Mouse (Mus musculus): Measurements from ENCODE around the gene Cry2. TPM values are rescaled to one million over a fixed set of nuclear protein-coding genes. Genes with fewer than 3 reads are reported as not detected.

Gene Cry2
- polyA plus RNA-seq, 1 experiment from 2014 or later: 51.4 TPM

- Histone ChIP-seq H3K4me3 (ENCODE audit: low read length) (no peak overlapping the region), H3K36me3 (ENCODE audit: control insufficient read depth, insufficient read depth, low read length) (no peaks in the 10 kb centered on the region), H3K4me1 (ENCODE audit: control insufficient read depth, insufficient read depth, low read depth, low read length) (0 out of 2 replicates have a peak, but pooled peaks cover 3% of the 10 kb centered on the region), H3K4me2 (ENCODE audit: low read length) (no peak overlapping the region), H3K27me3 (replicated peaks; ENCODE audit: control insufficient read depth, insufficient read depth, low read length) (no peaks in the 10 kb centered on the region), H3K9ac (ENCODE audit: low read depth, low read length) (no peak overlapping the region), H3K9me3 (ENCODE audit: control insufficient read depth, low read length) (no peaks in the 10 kb centered on the region), H3K27ac (ENCODE audit: low read depth, low read length) (no peak overlapping the region)
- WGBS: 82% methylated on average over 3 of the region's 3 CpGs
- ATAC-seq: no peak
These were observed 30.8 kb upstream of the Cry2 start for GRCm38 (mm10) chr2:92464690-92465089.

- no peak for ATAC-seq
- peaks cover 32% of the 10 kb centered on the region for H3K4me1 ChIP-seq (ENCODE audit: control insufficient read depth, insufficient read depth, low read depth, low read length)
- H3K36me3 ChIP-seq (ENCODE audit: control insufficient read depth, insufficient read depth, low read length): no peaks in the 10 kb centered on the region
- no peaks in the 10 kb centered on the region for H3K27me3 ChIP-seq (replicated peaks; ENCODE audit: control insufficient read depth, insufficient read depth, low read length)
- H3K9ac ChIP-seq (ENCODE audit: low read depth, low read length): no peak overlapping the region
- no peaks in the 10 kb centered on the region for H3K9me3 ChIP-seq (ENCODE audit: control insufficient read depth, low read length)
- no peak overlapping the region for H3K27ac ChIP-seq (ENCODE audit: low read depth, low read length)
- no peak overlapping the region for H3K4me3 ChIP-seq (ENCODE audit: low read length)
- WGBS: 86% methylated on average over 1 of the region's 1 CpGs
- no peak overlapping the region for H3K4me2 ChIP-seq (ENCODE audit: low read length)
These were observed 27.4 kb upstream of the Cry2 start for GRCm38 (mm10) chr2:92461215-92461614.

GRCm38 (mm10) chr2:92459921-92460707 lies 26.3 kb upstream of the Cry2 start, which contains the start of gene Slc35c1:
Slc35c1 (minus strand) TSS chr2:92460538.
- WGBS: under 1% methylated on average over 34 of the region's 34 CpGs
- Histone ChIP-seq H3K4me3 (ENCODE audit: low read length) (peak within 1 kb of the TSS; percentile 54), H3K4me2 (ENCODE audit: low read length) (peak within 1 kb of the TSS; percentile 95), H3K9ac (ENCODE audit: low read depth, low read length) (peak within 1 kb of the TSS; percentile 54), H3K36me3 (ENCODE audit: control insufficient read depth, insufficient read depth, low read length) (no peaks in the 10 kb centered on the region), H3K27me3 (replicated peaks; ENCODE audit: control insufficient read depth, insufficient read depth, low read length) (no peaks in the 10 kb centered on the region), H3K9me3 (ENCODE audit: control insufficient read depth, low read length) (no peaks in the 10 kb centered on the region), H3K4me1 (ENCODE audit: control insufficient read depth, insufficient read depth, low read depth, low read length) (peaks cover 41% of the 10 kb centered on the region), H3K27ac (ENCODE audit: low read depth, low read length) (peak within 1 kb of the TSS; percentile 24)
- ATAC-seq: peak; percentile 55; the same call in 1 of the 2 replicates

- H3K27me3 ChIP-seq (replicated peaks; ENCODE audit: control insufficient read depth, insufficient read depth, low read length): no peaks in the 10 kb centered on the region
- peak overlapping the region; percentile 54 for H3K4me3 ChIP-seq (ENCODE audit: low read length)
- H3K9ac ChIP-seq (ENCODE audit: low read depth, low read length): peak overlapping the region; percentile 54
- under 1% methylated on average over 41 of the region's 55 CpGs for WGBS
- peak overlapping the region; percentile 95 for H3K4me2 ChIP-seq (ENCODE audit: low read length)
- H3K27ac ChIP-seq (ENCODE audit: low read depth, low read length): peak overlapping the region; percentile 24
- 0 out of 2 replicates have a peak, but pooled peaks cover 3% of the 10 kb centered on the region for H3K36me3 ChIP-seq (ENCODE audit: control insufficient read depth, insufficient read depth, low read length)
- ATAC-seq: peak; percentile 90
- peaks cover 41% of the 10 kb centered on the region for H3K4me1 ChIP-seq (ENCODE audit: control insufficient read depth, insufficient read depth, low read depth, low read length)
- no peaks in the 10 kb centered on the region for H3K9me3 ChIP-seq (ENCODE audit: control insufficient read depth, low read length)
These were observed 25.5 kb upstream of the Cry2 start for GRCm38 (mm10) chr2:92459141-92459920.

- H3K4me2 ChIP-seq (ENCODE audit: low read length): peak overlapping the region; percentile 95
- H3K27me3 ChIP-seq (replicated peaks; ENCODE audit: control insufficient read depth, insufficient read depth, low read length): no peaks in the 10 kb centered on the region
- H3K36me3 ChIP-seq (ENCODE audit: control insufficient read depth, insufficient read depth, low read length): 0 out of 2 replicates have a peak, but pooled peaks cover 6% of the 10 kb centered on the region
- 64% methylated on average over 13 of the region's 13 CpGs for WGBS
- peak overlapping the region; percentile 54 for H3K4me3 ChIP-seq (ENCODE audit: low read length)
- no peaks in the 10 kb centered on the region for H3K9me3 ChIP-seq (ENCODE audit: control insufficient read depth, low read length)
- no peak overlapping the region for H3K27ac ChIP-seq (ENCODE audit: low read depth, low read length)
- ATAC-seq: no peak
- H3K9ac ChIP-seq (ENCODE audit: low read depth, low read length): peak overlapping the region; percentile 54
- H3K4me1 ChIP-seq (ENCODE audit: control insufficient read depth, insufficient read depth, low read depth, low read length): peaks cover 41% of the 10 kb centered on the region
These were observed 24.6 kb upstream of the Cry2 start for GRCm38 (mm10) chr2:92458481-92458880.

- Histone ChIP-seq H3K27ac (ENCODE audit: low read depth, low read length) (no peak overlapping the region), H3K9me3 (ENCODE audit: control insufficient read depth, low read length) (no peaks in the 10 kb centered on the region), H3K4me2 (ENCODE audit: low read length) (peak overlapping the region; percentile 13; the same call in 1 of the 2 replicates), H3K27me3 (replicated peaks; ENCODE audit: control insufficient read depth, insufficient read depth, low read length) (no peaks in the 10 kb centered on the region), H3K36me3 (ENCODE audit: control insufficient read depth, insufficient read depth, low read length) (0 out of 2 replicates have a peak, but pooled peaks cover 6% of the 10 kb centered on the region), H3K4me3 (ENCODE audit: low read length) (no peak overlapping the region), H3K9ac (ENCODE audit: low read depth, low read length) (no peak overlapping the region; the same call in 1 of the 2 replicates), H3K4me1 (ENCODE audit: control insufficient read depth, insufficient read depth, low read depth, low read length) (peaks cover 41% of the 10 kb centered on the region)
- ATAC-seq: no peak
- WGBS: 66% methylated on average over 8 of the region's 8 CpGs
These were observed 23.2 kb upstream of the Cry2 start for GRCm38 (mm10) chr2:92456970-92457530.

GRCm38 (mm10) chr2:92455704-92456103 lies 21.9 kb upstream of the Cry2 start:
- H3K4me3 ChIP-seq (ENCODE audit: low read length): no peak overlapping the region
- no peaks in the 10 kb centered on the region for H3K27me3 ChIP-seq (replicated peaks; ENCODE audit: control insufficient read depth, insufficient read depth, low read length)
- no peak overlapping the region for H3K27ac ChIP-seq (ENCODE audit: low read depth, low read length)
- H3K9me3 ChIP-seq (ENCODE audit: control insufficient read depth, low read length): no peaks in the 10 kb centered on the region
- WGBS: 76% methylated on average over 2 of the region's 3 CpGs
- ATAC-seq: no peak
- no peak overlapping the region for H3K4me2 ChIP-seq (ENCODE audit: low read length)
- peaks cover 41% of the 10 kb centered on the region for H3K4me1 ChIP-seq (ENCODE audit: control insufficient read depth, insufficient read depth, low read depth, low read length)
- H3K36me3 ChIP-seq (ENCODE audit: control insufficient read depth, insufficient read depth, low read length): 0 out of 2 replicates have a peak, but pooled peaks cover 6% of the 10 kb centered on the region
- no peak overlapping the region for H3K9ac ChIP-seq (ENCODE audit: low read depth, low read length)

- peaks cover 38% of the 10 kb centered on the region for H3K4me1 ChIP-seq (ENCODE audit: control insufficient read depth, insufficient read depth, low read depth, low read length)
- no peak overlapping the region for H3K9ac ChIP-seq (ENCODE audit: low read depth, low read length)
- WGBS: 93% methylated on average over 11 of the region's 11 CpGs
- H3K27ac ChIP-seq (ENCODE audit: low read depth, low read length): no peak overlapping the region
- no peaks in the 10 kb centered on the region for H3K9me3 ChIP-seq (ENCODE audit: control insufficient read depth, low read length)
- no peaks in the 10 kb centered on the region for H3K27me3 ChIP-seq (replicated peaks; ENCODE audit: control insufficient read depth, insufficient read depth, low read length)
- no peak for ATAC-seq
- no peak overlapping the region for H3K4me2 ChIP-seq (ENCODE audit: low read length)
- no peak overlapping the region for H3K4me3 ChIP-seq (ENCODE audit: low read length)
- 0 out of 2 replicates have a peak, but pooled peaks cover 6% of the 10 kb centered on the region for H3K36me3 ChIP-seq (ENCODE audit: control insufficient read depth, insufficient read depth, low read length)
These were observed 20.3 kb upstream of the Cry2 start for GRCm38 (mm10) chr2:92454166-92454565.
